Mouse (Mus musculus) left cerebral cortex, postnatal 14 days (tissue): Measurements from ENCODE around the gene Bcl2a1d. TPM values are rescaled to one million over a fixed set of nuclear protein-coding genes. Genes with fewer than 3 reads are reported as not detected.
"Not testable (repeated sequence)": the region's sequence is repeated elsewhere in the genome, so short reads cannot be mapped to it uniquely, and the experiment has no call there.

Source experiments
- DNase-seq, 2 experiments: peaks; one replicate each; pipeline ENCODE4 v3.0.0; 2021 to 2022; ENCODE audit warnings: low spot score in 2 of 2, mixed read lengths in 1 of 2
- intact Hi-C: fragments of 180-260 bp; cut with DNase I; formaldehyde crosslinking; loops from one replicate; pipeline ENCODE4 v1.15.1; 2025
- long read RNA-seq, 2 experiments: library from polyadenylated mRNA; stranded (forward); transcript quantifications; one replicate each; pipeline ENCODE4 v2.0.0; 2021
- total RNA-seq, 2 experiments: library from RNA; stranded (reverse); gene quantifications; 2 replicates each; pipeline ENCODE4 v1.2.3; 2021

Gene Bcl2a1d
- under 1 TPM in 1 of 2 experiments, not detected in 1; 0.42 TPM for total RNA-seq
- long read RNA-seq, experiment 1: 0 reads
- long read RNA-seq, experiment 2, partial matches to known transcripts: 0 of 1 reads
- long read RNA-seq, experiment 2, other reads (novel, unspliced or antisense): 0 of 1 reads

DNA sequence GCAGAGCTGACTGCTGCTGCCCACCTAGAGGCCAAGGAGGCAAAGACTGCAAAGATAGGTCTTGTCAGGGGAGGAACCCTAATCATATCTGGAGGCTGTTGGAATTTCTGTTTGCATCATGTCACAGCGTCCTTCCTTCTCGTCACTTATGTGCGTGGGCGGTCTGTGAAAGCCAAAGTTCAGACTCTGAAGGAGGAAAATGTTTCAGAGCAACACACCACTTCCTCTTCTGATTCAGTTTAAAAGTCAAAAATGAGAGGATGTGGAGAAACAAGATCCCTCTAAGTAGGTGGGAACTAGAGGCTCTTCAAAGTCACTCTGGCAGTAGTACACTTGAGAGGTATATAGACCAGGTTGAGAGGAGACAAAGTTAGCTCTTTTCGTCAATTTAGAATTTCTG lies at the start of gene Bcl2a1d:
TSS of gene Bcl2a1d (minus strand) at position 187 of the 400 bp plus-strand sequence.
- intact Hi-C loops, DNase-seq: not testable (repeated sequence)

DNA sequence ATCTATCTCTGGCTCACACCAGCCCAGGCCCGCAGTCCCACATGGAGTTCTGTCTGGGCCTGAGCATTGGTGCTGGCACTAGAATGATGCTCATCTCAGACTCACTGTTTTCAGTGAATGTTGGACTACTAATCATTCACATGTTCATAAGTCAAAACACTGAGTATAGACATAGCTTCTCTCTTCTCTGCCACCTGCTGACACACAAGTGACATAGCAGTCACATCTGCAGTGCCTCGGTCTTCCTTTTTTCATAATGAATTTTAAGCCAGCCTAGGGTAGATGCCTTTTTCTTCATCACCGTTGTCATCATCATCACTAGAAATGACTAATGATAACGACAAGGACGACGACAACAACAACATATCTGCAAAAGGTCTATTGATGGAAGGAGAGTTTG lies 38.5 kb upstream of the Bcl2a1d start:
- DNase-seq, intact Hi-C loops: not testable (repeated sequence)

GRCm38 (mm10) chr9:88769470-88769869 lies 37.8 kb upstream of the Bcl2a1d start:
- intact Hi-C loops, DNase-seq: not testable (repeated sequence)

DNA sequence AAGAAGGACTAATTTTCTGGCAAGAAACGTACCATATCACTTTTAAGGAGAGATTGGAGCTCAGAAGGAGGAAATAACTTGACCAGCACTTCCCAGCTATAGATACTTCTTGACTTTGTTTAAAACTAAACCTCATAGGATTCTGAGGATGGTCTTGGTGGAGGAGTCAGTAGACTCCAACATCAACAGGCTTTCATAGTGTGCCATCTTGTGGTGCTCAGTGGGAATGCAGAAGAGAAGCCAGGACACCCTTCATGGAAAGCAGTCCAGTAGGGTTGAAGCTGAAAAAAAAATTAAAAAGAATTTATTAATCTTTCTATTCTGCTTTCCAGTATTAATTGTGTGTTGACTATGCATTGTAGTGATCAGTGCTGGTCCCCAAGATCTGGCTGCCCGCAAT lies 15.0 kb upstream of the Bcl2a1d start:
- intact Hi-C loops: not testable (repeated sequence)
- DNase-seq: peak in 1 of 2 experiments; percentile 40

DNA sequence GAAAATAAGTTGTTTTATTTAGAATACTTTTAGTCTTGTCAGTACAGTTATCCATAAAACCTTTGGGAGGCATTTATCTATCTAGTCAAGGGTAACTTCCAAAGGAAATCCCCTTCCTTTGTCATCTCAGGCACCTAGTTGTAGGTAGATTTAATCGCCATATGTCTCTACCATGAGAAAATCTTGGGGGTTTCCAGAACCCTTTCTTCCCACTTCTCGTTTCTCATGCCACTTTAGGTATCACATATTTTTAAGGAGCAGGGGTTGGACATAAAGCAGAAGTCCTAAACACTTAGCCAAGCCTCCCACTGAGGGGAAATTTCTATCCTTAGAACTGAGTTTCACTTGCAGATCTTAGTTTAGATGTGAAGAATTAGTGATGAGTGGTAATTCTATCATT lies 14.3 kb upstream of the Bcl2a1d start:
- intact Hi-C loops, DNase-seq: not testable (repeated sequence)

GRCm38 (mm10) chr9:88735289-88735688 lies 3.6 kb upstream of the Bcl2a1d start:
- DNase-seq, intact Hi-C loops: not testable (repeated sequence)

GRCm38 (mm10) chr9:88733182-88733581 lies 1.5 kb upstream of the Bcl2a1d start:
- DNase-seq, intact Hi-C loops: not testable (repeated sequence)

GRCm38 (mm10) chr9:88732334-88732733 lies 620 bp upstream of the Bcl2a1d start:
- DNase-seq, intact Hi-C loops: not testable (repeated sequence)

DNA sequence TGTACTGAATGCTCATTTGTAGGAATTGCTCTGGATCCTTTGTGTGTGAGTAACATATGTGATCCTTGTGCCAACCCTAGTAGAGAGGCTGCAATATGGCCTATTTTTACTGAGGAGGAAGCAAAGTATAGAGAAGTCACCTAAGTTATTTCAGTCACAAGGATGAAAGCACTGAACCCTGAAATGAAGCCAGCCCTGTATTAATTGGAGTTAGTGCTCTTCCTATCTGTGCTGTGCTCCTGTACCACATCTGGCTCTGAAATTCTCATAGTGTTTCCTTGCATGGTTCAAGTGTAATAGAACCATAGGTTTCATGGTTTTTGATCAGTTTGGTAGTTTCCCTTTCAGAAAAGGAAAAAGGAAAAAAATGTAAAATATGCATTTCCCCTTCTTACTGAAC lies 3.4 kb downstream of the Bcl2a1d start:
- intact Hi-C loops, DNase-seq: not testable (repeated sequence)

DNA sequence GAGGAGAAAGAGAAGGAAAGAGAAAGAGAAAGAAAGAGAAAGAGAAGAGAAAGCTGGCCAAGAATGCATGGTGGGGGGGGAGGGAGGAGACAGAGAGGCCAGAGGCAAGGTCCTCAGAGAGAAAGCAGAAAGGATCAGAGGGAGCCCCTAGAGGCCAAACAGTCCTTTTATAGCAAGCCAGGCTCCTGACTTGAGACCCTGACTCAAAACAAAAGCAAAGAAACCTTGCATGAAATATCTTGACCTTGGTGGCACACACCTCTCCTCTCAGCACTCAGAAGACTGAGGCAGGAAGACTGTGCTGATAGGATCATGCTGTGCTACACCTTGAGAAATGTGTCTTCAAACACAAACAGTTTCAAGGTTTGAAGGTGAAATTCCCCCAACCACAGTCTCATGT lies 10.1 kb downstream of the Bcl2a1d start:
- DNase-seq, intact Hi-C loops: not testable (repeated sequence)

GRCm38 (mm10) chr9:88719989-88720537 lies 11.7 kb downstream of the Bcl2a1d start, which contains the start of gene Mthfsl:
Mthfsl (minus strand) TSS chr9:88720296.
- intact Hi-C loops: not testable (repeated sequence)
- DNase-seq: peak; percentile 38 to 67

DNA sequence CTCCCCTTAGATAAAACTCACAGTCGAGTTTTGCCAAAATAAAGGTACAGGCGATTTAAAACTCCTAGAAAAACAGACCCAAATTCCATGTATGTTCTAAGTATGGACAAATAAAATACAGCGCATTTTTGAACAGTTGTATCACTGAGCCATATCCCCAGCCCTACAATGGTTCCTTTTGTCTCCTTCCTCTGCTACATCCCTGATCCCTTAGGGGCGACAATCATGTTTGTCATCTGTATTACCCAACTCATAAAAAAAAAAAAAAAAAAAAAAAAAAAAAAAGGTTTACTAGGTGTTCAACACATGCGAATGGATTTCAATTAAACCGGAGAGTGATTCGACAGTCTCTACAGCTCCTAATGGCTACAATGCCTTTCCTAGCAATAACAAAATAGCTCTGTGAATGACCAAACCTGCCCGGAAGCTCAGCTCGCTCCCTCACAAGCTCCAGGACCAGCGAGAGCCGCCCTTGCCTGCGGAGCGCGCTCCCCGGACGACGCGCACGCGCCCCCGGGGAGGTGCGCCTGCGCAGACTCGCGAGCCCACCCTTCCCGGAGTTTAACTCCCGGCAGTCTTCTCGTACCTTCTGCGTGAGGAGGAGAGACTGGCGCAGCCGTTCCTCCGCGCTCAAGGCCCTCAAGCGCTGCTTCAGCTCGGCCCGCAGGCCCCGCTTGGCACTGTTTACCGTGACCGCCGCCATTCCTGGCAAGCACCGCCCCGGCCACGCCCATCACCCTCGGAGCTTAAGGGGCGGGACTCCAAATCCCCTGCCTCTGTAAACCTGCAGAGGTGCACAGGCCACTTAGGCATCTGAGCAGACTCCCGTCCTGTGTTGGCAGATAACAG lies 12.4 kb downstream of the Bcl2a1d start:
- intact Hi-C loops: not testable (repeated sequence)
- peak in 1 of 2 experiments; percentile 42 for DNase-seq

GRCm38 (mm10) chr9:88718593-88718992 lies 13.1 kb downstream of the Bcl2a1d start:
- intact Hi-C loops, DNase-seq: not testable (repeated sequence)

DNA sequence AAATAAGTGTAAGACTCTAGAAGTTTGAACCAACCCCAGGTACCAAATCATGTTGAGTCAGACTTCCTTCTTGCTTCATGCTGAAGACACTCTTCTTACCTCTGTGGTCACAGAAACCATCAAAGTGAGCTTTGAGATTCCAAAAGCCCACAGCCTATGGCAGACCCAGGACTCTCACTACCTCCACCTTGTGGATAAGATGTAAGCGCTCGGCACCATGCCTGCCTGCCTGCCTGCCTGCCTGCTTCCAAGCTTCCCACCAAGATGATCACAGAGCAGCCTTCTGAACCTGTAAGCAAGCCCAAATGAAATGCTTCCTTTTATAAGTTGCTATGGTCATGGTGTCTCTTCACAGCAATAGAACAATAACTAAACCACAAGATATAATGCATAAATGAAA lies 13.6 kb downstream of the Bcl2a1d start:
- DNase-seq: peak in 1 of 2 experiments; percentile 37
- intact Hi-C loops: not testable (repeated sequence)

- intact Hi-C loops, DNase-seq: not testable (repeated sequence)
Observed at GRCm38 (mm10) chr9:88714515-88714914, 17.2 kb downstream of the Bcl2a1d start.

DNA sequence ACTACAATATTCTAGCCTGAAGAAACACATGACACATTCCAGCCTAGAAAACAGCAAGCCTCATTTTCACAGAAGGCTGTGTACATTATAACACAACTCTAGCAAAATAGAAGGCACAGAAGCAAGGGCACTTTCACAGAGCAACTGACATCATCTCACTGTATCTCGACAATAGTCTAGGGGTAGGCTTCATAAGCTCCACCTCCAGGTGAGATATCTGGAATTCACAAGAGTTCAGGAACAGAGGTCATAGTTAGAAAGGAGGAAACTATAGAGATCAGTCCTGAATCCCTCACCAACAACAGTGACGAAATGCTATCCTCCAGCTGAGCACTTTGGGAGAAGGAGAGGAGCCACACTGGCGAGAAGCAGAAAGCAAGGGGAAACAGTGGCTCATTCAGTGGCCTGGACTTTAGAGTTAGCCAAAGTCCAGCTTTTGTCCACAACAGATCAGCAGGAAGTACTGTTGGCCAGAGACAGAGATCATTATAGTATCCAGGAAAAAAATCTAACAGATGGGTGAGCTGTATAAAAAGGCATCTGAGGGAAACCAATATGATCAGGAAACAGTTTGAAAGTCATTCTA lies 19.5 kb downstream of the Bcl2a1d start:
- DNase-seq, intact Hi-C loops: not testable (repeated sequence)

DNA sequence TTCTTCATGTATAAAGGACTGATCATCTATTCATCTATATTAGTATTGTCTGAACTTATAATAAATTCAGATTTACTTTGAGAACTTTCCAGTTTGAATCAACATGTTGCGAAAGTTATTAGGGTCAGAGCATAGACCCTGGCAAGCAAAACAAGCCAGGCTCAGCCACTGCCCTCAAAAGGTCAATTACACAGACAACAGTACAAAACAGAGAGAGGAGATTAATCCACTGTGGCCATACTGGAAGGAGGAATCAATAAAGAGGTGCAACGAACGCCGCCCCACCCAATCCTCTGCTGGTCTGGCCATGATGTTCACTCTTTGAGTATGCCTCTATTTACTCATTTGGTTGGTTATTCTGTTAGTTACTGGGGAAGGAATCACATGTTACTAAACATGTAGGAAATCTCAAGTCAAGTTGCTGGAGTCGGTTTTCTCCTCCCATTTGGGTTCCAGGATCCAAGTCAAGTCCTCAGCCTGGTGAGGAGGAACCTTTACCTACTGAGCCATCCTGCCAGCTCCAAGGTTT lies 20.7 kb downstream of the Bcl2a1d start:
- DNase-seq, intact Hi-C loops: not testable (repeated sequence)

- intact Hi-C loops: not testable (repeated sequence)
Observed at GRCm38 (mm10) chr9:88710439-88710838, 21.3 kb downstream of the Bcl2a1d start.

DNA sequence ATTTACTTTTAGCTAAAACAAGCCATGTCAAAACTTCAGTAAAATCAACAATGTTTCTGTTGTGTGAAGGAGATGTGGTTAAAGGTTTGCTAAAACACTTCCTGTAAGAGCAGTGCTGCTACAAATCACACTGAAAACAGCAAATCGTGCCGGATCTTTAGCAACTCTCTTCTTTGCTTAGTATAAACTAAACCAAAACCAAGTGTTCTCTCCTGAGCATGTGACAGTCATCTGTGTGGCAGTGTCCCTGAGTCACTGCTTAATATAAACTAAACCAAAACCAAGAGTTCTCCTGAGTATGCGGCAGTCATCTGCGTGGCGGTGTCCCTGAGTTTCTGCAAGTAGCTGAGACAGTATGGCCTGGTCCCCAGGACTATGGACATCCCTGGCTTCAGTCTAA lies 21.9 kb downstream of the Bcl2a1d start:
- intact Hi-C loops: loop anchor here (5.0 kb wide), 2 partner anchors 152 to 518 kb away; no protein-coding TSS in a partner anchor

More at GRCm38 (mm10) chr9:88710439-88710838, 21.3 kb downstream of the Bcl2a1d start:
- DNase-seq: not testable (repeated sequence)

More for the DNA sequence above, 21.9 kb downstream of the Bcl2a1d start:
- not testable (repeated sequence) for DNase-seq
